Mouse (Mus musculus): ENCODE measurements at regions not wholly inside any gene's neighbourhood (a gene's known extent, or its start where the extent isn't known, plus 50 kb on each side); places are given as distances from the start of the nearest gene placed in this dataset.

DNA sequence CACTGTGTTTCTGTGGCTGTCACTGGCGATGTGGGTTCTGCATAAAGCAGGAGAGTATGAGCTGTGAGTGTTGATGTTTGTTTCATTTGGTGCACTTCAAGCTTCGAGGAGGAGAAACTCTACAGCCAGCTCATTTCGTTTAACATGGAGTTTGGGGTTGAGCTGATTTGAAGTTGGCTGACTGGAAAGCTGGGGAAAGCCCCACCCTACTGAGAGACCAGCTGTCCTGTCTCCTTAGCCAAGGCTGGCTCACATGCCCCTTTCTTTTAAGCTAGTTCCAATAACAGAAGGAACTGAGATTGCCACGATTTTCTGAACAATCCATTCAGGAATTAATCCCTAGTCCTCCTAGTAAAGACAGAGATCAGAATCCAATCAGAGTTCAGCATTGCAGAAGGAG is 157.6 kb upstream of the Cox10 start:
- DNase-seq = no peak

GRCm38 (mm10) chr11:64230071-64230470 is 150.8 kb upstream of the Cox10 start:
- Histone ChIP-seq H3K36me3 (ENCODE audit: control insufficient read depth, insufficient read depth, low read length) (no peaks in the 10 kb centered on the region), H3K27me3 (replicated peaks; ENCODE audit: control insufficient read depth, insufficient read depth, low read length) (no peaks in the 10 kb centered on the region), H3K27ac (ENCODE audit: insufficient read depth, low read depth, low read length) (no peak overlapping the region), H3K4me3 (ENCODE audit: insufficient read depth, low read depth, low read length) (no peak overlapping the region), H3K4me1 (ENCODE audit: control insufficient read depth, insufficient read depth, low read length) (no peaks in the 10 kb centered on the region)
- no peak for TF ChIP-seq POLR2A (IDR thresholded peaks at IDR 0.05; ENCODE audit: low read depth, low read length)
- TF ChIP-seq CTCF (conservative IDR thresholded peaks at IDR 0.05; ENCODE audit: insufficient read depth, insufficient read length, low read depth, low read length) = no peak; the same call in 1 of the 2 replicates
- 60% methylated on average over 4 of the region's 4 CpGs for WGBS
- DNase-seq = no peak

More for the DNA sequence above, 157.6 kb upstream of the Cox10 start:
- Histone ChIP-seq H3K27me3 (replicated peaks; ENCODE audit: control insufficient read depth, insufficient read depth, low read length) (no peaks in the 10 kb centered on the region), H3K27ac (ENCODE audit: insufficient read depth, low read depth, low read length) (no peak overlapping the region), H3K4me3 (ENCODE audit: insufficient read depth, low read depth, low read length) (no peak overlapping the region), H3K4me1 (ENCODE audit: control insufficient read depth, insufficient read depth, low read length) (no peaks in the 10 kb centered on the region), H3K36me3 (ENCODE audit: control insufficient read depth, insufficient read depth, low read length) (no peaks in the 10 kb centered on the region)
- TF ChIP-seq POLR2A (IDR thresholded peaks at IDR 0.05; ENCODE audit: low read depth, low read length) = no peak
- TF ChIP-seq CTCF (conservative IDR thresholded peaks at IDR 0.05; ENCODE audit: insufficient read depth, insufficient read length, low read depth, low read length) = no peak
- WGBS = 89% methylated on average over 4 of the region's 4 CpGs

DNA sequence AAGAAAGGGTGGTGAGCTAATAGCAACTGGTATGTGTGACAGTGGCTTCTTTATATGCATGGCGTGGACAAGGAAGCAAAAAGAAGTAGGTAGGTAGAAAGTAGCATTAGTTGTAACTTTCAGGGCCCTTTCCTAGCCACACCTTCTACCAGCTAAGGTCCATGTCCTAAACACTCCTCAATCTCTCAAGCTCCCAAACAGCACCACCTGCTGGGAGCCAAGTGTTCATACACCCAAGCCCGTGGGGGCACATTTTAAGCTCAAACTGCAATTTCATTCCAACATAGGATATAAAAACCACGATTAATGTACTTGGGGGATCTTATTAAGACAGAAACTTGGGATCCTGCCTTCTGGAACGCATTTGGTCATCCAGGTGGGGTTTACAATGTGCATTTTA is 141.6 kb upstream of the Cox10 start:
- H3K36me3 ChIP-seq (ENCODE audit: control insufficient read depth, insufficient read depth, low read length) = no peaks in the 10 kb centered on the region
- H3K27me3 ChIP-seq (replicated peaks; ENCODE audit: control insufficient read depth, insufficient read depth, low read length) = no peaks in the 10 kb centered on the region; the same call in 1 of the 2 replicates
- WGBS = 92% methylated on average over 4 of the region's 4 CpGs
- TF ChIP-seq CTCF (conservative IDR thresholded peaks at IDR 0.05; ENCODE audit: insufficient read depth, insufficient read length, low read depth, low read length) = peak; percentile 42
- TF ChIP-seq POLR2A (IDR thresholded peaks at IDR 0.05; ENCODE audit: low read depth, low read length) = no peak
- DNase-seq = no peak
- no peak overlapping the region for H3K27ac ChIP-seq (ENCODE audit: insufficient read depth, low read depth, low read length)
- H3K4me3 ChIP-seq (ENCODE audit: insufficient read depth, low read depth, low read length) = no peak overlapping the region
- H3K4me1 ChIP-seq (ENCODE audit: control insufficient read depth, insufficient read depth, low read length) = no peaks in the 10 kb centered on the region

GRCm38 (mm10) chr11:64217181-64217580 is 137.9 kb upstream of the Cox10 start:
- WGBS = 54% methylated on average over 2 of the region's 2 CpGs

DNA sequence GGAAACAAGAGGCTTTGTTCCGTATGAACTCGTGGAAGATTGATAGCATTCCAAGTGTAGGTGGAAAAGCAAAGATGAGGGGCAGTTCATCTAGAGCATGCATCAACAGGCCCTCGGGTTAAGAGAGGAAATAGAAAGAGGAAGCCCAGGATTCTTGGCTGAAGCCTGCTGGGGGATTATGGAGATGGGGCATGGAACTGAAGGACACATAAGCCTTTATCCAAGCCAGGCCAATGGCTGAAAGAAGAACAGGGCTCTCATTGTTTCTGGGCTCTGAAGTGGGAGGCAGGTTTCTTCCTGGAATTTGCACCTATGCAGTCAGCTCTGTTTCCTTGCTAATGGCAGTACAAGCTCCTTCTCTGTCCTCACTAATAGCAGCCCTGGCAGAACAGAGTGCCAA is 131.6 kb upstream of the Cox10 start:
- WGBS = 74% methylated on average over 3 of the region's 3 CpGs
- DNase-seq = no peak
- no peak for TF ChIP-seq POLR2A (IDR thresholded peaks at IDR 0.05; ENCODE audit: low read depth, low read length)
- H3K27ac ChIP-seq (ENCODE audit: insufficient read depth, low read depth, low read length) = no peak overlapping the region
- no peak overlapping the region for H3K4me3 ChIP-seq (ENCODE audit: insufficient read depth, low read depth, low read length)
- H3K27me3 ChIP-seq (replicated peaks; ENCODE audit: control insufficient read depth, insufficient read depth, low read length) = peaks cover 3% of the 10 kb centered on the region; the same call in 1 of the 2 replicates
- no peaks in the 10 kb centered on the region for H3K36me3 ChIP-seq (ENCODE audit: control insufficient read depth, insufficient read depth, low read length)
- H3K4me1 ChIP-seq (ENCODE audit: control insufficient read depth, insufficient read depth, low read length) = no peaks in the 10 kb centered on the region

More at GRCm38 (mm10) chr11:64217181-64217580, 137.9 kb upstream of the Cox10 start:
- no peak overlapping the region for H3K4me3 ChIP-seq (ENCODE audit: insufficient read depth, low read depth, low read length)
- H3K36me3 ChIP-seq (ENCODE audit: control insufficient read depth, insufficient read depth, low read length) = no peaks in the 10 kb centered on the region
- peaks cover 1% of the 10 kb centered on the region; the same call in 1 of the 2 replicates for H3K27me3 ChIP-seq (replicated peaks; ENCODE audit: control insufficient read depth, insufficient read depth, low read length)
- no peaks in the 10 kb centered on the region for H3K4me1 ChIP-seq (ENCODE audit: control insufficient read depth, insufficient read depth, low read length)
- no peak for TF ChIP-seq POLR2A (IDR thresholded peaks at IDR 0.05; ENCODE audit: low read depth, low read length)
- no peak for TF ChIP-seq CTCF (conservative IDR thresholded peaks at IDR 0.05; ENCODE audit: insufficient read depth, insufficient read length, low read depth, low read length)
- H3K27ac ChIP-seq (ENCODE audit: insufficient read depth, low read depth, low read length) = no peak overlapping the region
- no peak for DNase-seq

GRCm38 (mm10) chr11:64208306-64208705 is 129.0 kb upstream of the Cox10 start:
- 36% methylated on average over 2 of the region's 2 CpGs for WGBS
- DNase-seq = no peak
- no peaks in the 10 kb centered on the region for H3K4me1 ChIP-seq (ENCODE audit: control insufficient read depth, insufficient read depth, low read length)
- H3K36me3 ChIP-seq (ENCODE audit: control insufficient read depth, insufficient read depth, low read length) = no peaks in the 10 kb centered on the region
- no peak overlapping the region for H3K4me3 ChIP-seq (ENCODE audit: insufficient read depth, low read depth, low read length)
- TF ChIP-seq CTCF (conservative IDR thresholded peaks at IDR 0.05; ENCODE audit: insufficient read depth, insufficient read length, low read depth, low read length) (no peak), POLR2A (IDR thresholded peaks at IDR 0.05; ENCODE audit: low read depth, low read length) (no peak)
- H3K27me3 ChIP-seq (replicated peaks; ENCODE audit: control insufficient read depth, insufficient read depth, low read length) = peaks cover 3% of the 10 kb centered on the region; the same call in 1 of the 2 replicates
- no peak overlapping the region for H3K27ac ChIP-seq (ENCODE audit: insufficient read depth, low read depth, low read length)

- no peak for DNase-seq
- Histone ChIP-seq H3K4me3 (ENCODE audit: insufficient read depth, low read depth, low read length) (no peak overlapping the region), H3K4me1 (ENCODE audit: control insufficient read depth, insufficient read depth, low read length) (no peaks in the 10 kb centered on the region), H3K36me3 (ENCODE audit: control insufficient read depth, insufficient read depth, low read length) (no peaks in the 10 kb centered on the region), H3K27ac (ENCODE audit: insufficient read depth, low read depth, low read length) (no peak overlapping the region), H3K27me3 (replicated peaks; ENCODE audit: control insufficient read depth, insufficient read depth, low read length) (0 out of 2 replicates have a peak, but pooled peaks cover 1% of the 10 kb centered on the region)
- TF ChIP-seq CTCF (conservative IDR thresholded peaks at IDR 0.05; ENCODE audit: insufficient read depth, insufficient read length, low read depth, low read length) (no peak), POLR2A (IDR thresholded peaks at IDR 0.05; ENCODE audit: low read depth, low read length) (no peak)
- WGBS = 49% methylated on average over 4 of the region's 4 CpGs
These were observed 128.1 kb upstream of the Cox10 start for GRCm38 (mm10) chr11:64207358-64207864.
